Mouse (Mus musculus) myocyte (in vitro differentiated cells): ENCODE results near the gene Alk.

Source experiments
- CEBPB ChIP-seq: IDR thresholded peaks from 2 replicates; pipeline ENCODE4 v1.6.1; 2011; ENCODE audit warnings: mild to moderate bottlenecking, moderate library complexity; ENCODE audit not compliant: poor library complexity, insufficient read depth, severe bottlenecking
- E2F4 ChIP-seq: IDR thresholded peaks from one replicate; pipeline ENCODE4 v1.6.1; 2011; ENCODE audit warnings: mild to moderate bottlenecking, control low read depth, moderate library complexity; ENCODE audit not compliant: insufficient read depth
- MAX ChIP-seq: IDR thresholded peaks from one replicate; pipeline ENCODE4 v1.6.1; 2011; ENCODE audit warnings: low read depth, mild to moderate bottlenecking, control low read depth
- MYOD1 ChIP-seq, 3 experiments: IDR thresholded peaks; one replicate each; pipeline ENCODE4 v1.6.1; 2011; ENCODE audit warnings: control low read depth in 2 of 3, low read depth in 2 of 3, mild to moderate bottlenecking in 2 of 3, moderate library complexity in 1 of 3; ENCODE audit not compliant: insufficient read length in 2 of 3, control insufficient read depth in 1 of 3
- MYOG ChIP-seq, 3 experiments: IDR thresholded peaks; one replicate each; pipeline ENCODE4 v1.6.1; 2011; ENCODE audit warnings: control low read depth in 2 of 3, low read depth in 2 of 3, mild to moderate bottlenecking in 2 of 3; ENCODE audit not compliant: insufficient read length in 2 of 3, control insufficient read depth in 1 of 3, insufficient read depth in 1 of 3
- POLR2A ChIP-seq: IDR thresholded peaks from one replicate; pipeline ENCODE4 v1.6.1; 2011; ENCODE audit warnings: low read depth, mild to moderate bottlenecking, control low read depth, moderate library complexity; ENCODE audit not compliant: insufficient read length
- POLR2AphosphoS2 ChIP-seq: IDR thresholded peaks from one replicate; pipeline ENCODE4 v1.6.1; 2011; ENCODE audit warnings: low read depth, control low read depth; ENCODE audit not compliant: insufficient read length
- REST ChIP-seq: IDR thresholded peaks from one replicate; pipeline ENCODE4 v1.6.1; 2011; ENCODE audit warnings: mild to moderate bottlenecking, control low read depth, moderate library complexity; ENCODE audit not compliant: insufficient read depth, insufficient read length
- SRF ChIP-seq: IDR thresholded peaks from one replicate; pipeline ENCODE4 v1.6.1; 2011; ENCODE audit warnings: low read depth; ENCODE audit not compliant: control insufficient read depth, insufficient read length
- TCF12 ChIP-seq: IDR thresholded peaks from one replicate; pipeline ENCODE4 v1.6.1; 2011; ENCODE audit warnings: mild to moderate bottlenecking, control low read depth; ENCODE audit not compliant: poor library complexity, insufficient read depth, severe bottlenecking
- TCF3 ChIP-seq: IDR thresholded peaks from one replicate; pipeline ENCODE4 v1.6.1; 2011; ENCODE audit warnings: low read depth, control low read depth; ENCODE audit not compliant: insufficient read length
- USF1 ChIP-seq: IDR thresholded peaks from one replicate; pipeline ENCODE4 v1.6.1; 2011; ENCODE audit warnings: low read depth, mild to moderate bottlenecking, control low read depth, moderate library complexity

GRCm38 (mm10) chr17:72299651-72300050 is 304.8 kb downstream of the Alk start:
- TF ChIP-seq POLR2AphosphoS2 (no peak), USF1 (no peak), E2F4 (no peak), POLR2A (no peak), MAX (no peak), TCF12 (no peak), CEBPB (no peak), MYOD1 (IDR thresholded peaks at IDR 0.05; ENCODE audit: control insufficient read depth in 1 of 3, insufficient read length in 2 of 3, low read depth in 2 of 3) (no peak), TCF3 (no peak), MYOG (IDR thresholded peaks at IDR 0.05; ENCODE audit: control insufficient read depth in 1 of 3, insufficient read depth in 1 of 3, insufficient read length in 2 of 3, low read depth in 2 of 3) (no peak), REST (no peak), SRF (no peak)
